In genomic region chr5:115480101-115480500, GRCm38 (mm10) we compare ENCODE assay signal across 9 mouse cellular contexts. TPM values are rescaled to one million over a fixed set of nuclear protein-coding genes. Genes with fewer than 3 reads are reported as not detected.
A peak's percentile ranks its signal among the peaks of the same experiment; 100 is the strongest.
DNase-seq lines count a peak whose midpoint lies in the region; ATAC-seq and TF ChIP-seq lines count a peak whose summit lies in the region.
"Had no signal": no experiment of that assay in that cellular context is flagged by ENCODE, and none has a peak within 500 bp of the region (broad histone marks: within the 10 kb centered on the region; RNA-seq: fewer than 3 reads in every experiment).

No protein-coding gene starts in this region.

- 28% methylated on average over 27 of the region's 27 CpGs for WGBS in kidney, embryonic 15.5 days
- 63% methylated on average over 27 of the region's 27 CpGs for WGBS in kidney, adult 2 months
- 13% methylated on average over 27 of the region's 27 CpGs for WGBS in embryonic facial prominence, embryonic 12.5 days
- WGBS in intestine, embryonic 14.5 days: 26% methylated on average over 27 of the region's 27 CpGs
- 20% methylated on average over 27 of the region's 27 CpGs for WGBS in midbrain, embryonic 16.5 days

- H3K4me2 ChIP-seq in kidney, embryonic 15.5 days: peak overlapping the region; percentile 53
- peak overlapping the region; percentile 39 for H3K4me2 ChIP-seq in embryonic facial prominence, embryonic 12.5 days (replicated peaks)
- H3K4me2 ChIP-seq in intestine, embryonic 14.5 days (ENCODE audit: low read length): peak overlapping the region; percentile 36
- peak overlapping the region; percentile 44; the same call in 1 of the 2 replicates for H3K4me2 ChIP-seq in midbrain, embryonic 16.5 days (ENCODE audit: low read length)

- H3K9ac ChIP-seq in kidney, embryonic 15.5 days: no peak overlapping the region
- H3K9ac ChIP-seq in embryonic facial prominence, embryonic 12.5 days: no peak overlapping the region
- no peak overlapping the region for H3K9ac ChIP-seq in intestine, embryonic 14.5 days (ENCODE audit: low read length)
- no peak overlapping the region for H3K9ac ChIP-seq in midbrain, embryonic 16.5 days (ENCODE audit: low read depth, low read length)

- no peak for TF ChIP-seq CTCF in kidney, adult 2 months (conservative IDR thresholded peaks at IDR 0.05; ENCODE audit: insufficient read depth, insufficient read length, low read depth, low read length)

- DNase-seq in kidney, adult 2 months: no peak
- DNase-seq in intestine, embryonic 14.5 days (ENCODE audit: low spot score): no peak
- DNase-seq in gastrocnemius, adult 8-10 months (ENCODE audit: low spot score in 2 of 2): no peak
- no peak for DNase-seq in left cerebral cortex, adult 9 months (ENCODE audit: low spot score in 2 of 2)

- TF ChIP-seq POLR2A in kidney, adult 2 months (IDR thresholded peaks at IDR 0.05; ENCODE audit: low read depth, low read length): no peak

- H3K27ac ChIP-seq in kidney, embryonic 15.5 days: no peak overlapping the region
- H3K27ac ChIP-seq in kidney, adult 2 months (ENCODE audit: insufficient read depth, low read depth, low read length): no peak overlapping the region
- H3K27ac ChIP-seq in embryonic facial prominence, embryonic 12.5 days: no peak overlapping the region
- no peak overlapping the region for H3K27ac ChIP-seq in intestine, embryonic 14.5 days (ENCODE audit: low read depth)
- H3K27ac ChIP-seq in midbrain, embryonic 16.5 days (ENCODE audit: low read length): no peak overlapping the region
- H3K27ac ChIP-seq: heart, adult 2 months had no signal

- no peak for ATAC-seq in kidney, embryonic 15.5 days (replicated peaks; ENCODE audit: low FRiP score)
- ATAC-seq in embryonic facial prominence, embryonic 12.5 days (ENCODE audit: insufficient number of reproducible peaks, insufficient read depth, low FRiP score, low TSS enrichment): no peak
- ATAC-seq in intestine, embryonic 14.5 days (replicated peaks; ENCODE audit: low FRiP score, low TSS enrichment, low read depth): no peak
- no peak for ATAC-seq in midbrain, embryonic 16.5 days
- no peak for ATAC-seq in cerebellum, adult (ENCODE audit: insufficient number of reproducible peaks, low FRiP score, low TSS enrichment)

- no peaks in the 10 kb centered on the region for H3K27me3 ChIP-seq in kidney, embryonic 15.5 days
- no peaks in the 10 kb centered on the region for H3K27me3 ChIP-seq in kidney, adult 2 months (replicated peaks; ENCODE audit: control insufficient read depth, insufficient read depth, low read length)
- peaks cover 23% of the 10 kb centered on the region for H3K27me3 ChIP-seq in embryonic facial prominence, embryonic 12.5 days
- no peaks in the 10 kb centered on the region for H3K27me3 ChIP-seq in intestine, embryonic 14.5 days (replicated peaks; ENCODE audit: control insufficient read depth, insufficient read depth, low read length)
- H3K27me3 ChIP-seq in midbrain, embryonic 16.5 days (ENCODE audit: control insufficient read depth, insufficient read depth, low read depth, low read length): no peaks in the 10 kb centered on the region

- H3K4me3 ChIP-seq in kidney, embryonic 15.5 days (replicated peaks): peak overlapping the region; percentile 25
- H3K4me3 ChIP-seq in kidney, adult 2 months (ENCODE audit: insufficient read depth, low read depth, low read length): no peak overlapping the region
- H3K4me3 ChIP-seq in embryonic facial prominence, embryonic 12.5 days: no peak overlapping the region
- 0 out of 2 replicates have a peak overlapping the region, but pooled peaks have one; percentile 8 for H3K4me3 ChIP-seq in intestine, embryonic 14.5 days (ENCODE audit: low read depth, low read length)
- H3K4me3 ChIP-seq in midbrain, embryonic 16.5 days (ENCODE audit: low read depth, low read length): peak overlapping the region; percentile 13; the same call in 1 of the 2 replicates
- H3K4me3 ChIP-seq: heart, adult 2 months had no signal

- peaks cover 43% of the 10 kb centered on the region for H3K4me1 ChIP-seq in kidney, embryonic 15.5 days
- H3K4me1 ChIP-seq in kidney, adult 2 months (ENCODE audit: control insufficient read depth, insufficient read depth, low read length): peaks cover 8% of the 10 kb centered on the region; the same call in 1 of the 2 replicates
- H3K4me1 ChIP-seq in embryonic facial prominence, embryonic 12.5 days: peaks cover 16% of the 10 kb centered on the region
- peaks cover 7% of the 10 kb centered on the region for H3K4me1 ChIP-seq in intestine, embryonic 14.5 days (replicated peaks; ENCODE audit: control insufficient read depth, insufficient read depth, low read length)
- peaks cover 34% of the 10 kb centered on the region for H3K4me1 ChIP-seq in midbrain, embryonic 16.5 days (ENCODE audit: control insufficient read depth, insufficient read depth, low read length)

- no peaks in the 10 kb centered on the region for H3K9me3 ChIP-seq in kidney, embryonic 15.5 days (replicated peaks)
- no peaks in the 10 kb centered on the region for H3K9me3 ChIP-seq in embryonic facial prominence, embryonic 12.5 days
- H3K9me3 ChIP-seq in intestine, embryonic 14.5 days (ENCODE audit: control insufficient read depth, low read length): no peaks in the 10 kb centered on the region
- no peaks in the 10 kb centered on the region for H3K9me3 ChIP-seq in midbrain, embryonic 16.5 days (replicated peaks; ENCODE audit: control insufficient read depth, low read length, poor library complexity, severe bottlenecking)

- peaks cover 13% of the 10 kb centered on the region; the same call in 1 of the 2 replicates for H3K36me3 ChIP-seq in kidney, embryonic 15.5 days
- H3K36me3 ChIP-seq in kidney, adult 2 months (ENCODE audit: control insufficient read depth, insufficient read depth, low read length): no peaks in the 10 kb centered on the region; the same call in 1 of the 2 replicates
- H3K36me3 ChIP-seq in embryonic facial prominence, embryonic 12.5 days: no peaks in the 10 kb centered on the region
- no peaks in the 10 kb centered on the region for H3K36me3 ChIP-seq in intestine, embryonic 14.5 days (ENCODE audit: control insufficient read depth, insufficient read depth, low read length)
- H3K36me3 ChIP-seq in midbrain, embryonic 16.5 days (ENCODE audit: control insufficient read depth, insufficient read depth, low read length): no peaks in the 10 kb centered on the region

RNA-seq across cellular contexts. Expression of gene Sirt4, which starts 4.4 kb away (rescaled TPM):
- polyA plus RNA-seq in kidney, embryonic 15.5 days (2015; fragmentation: Nextera tagmentation; extraction: Ambion mirVana): 24.6 and 25.0 TPM in 2 replicates
- polyA plus RNA-seq in kidney, adult 2 months (2012; rRNA removed): 34.0 and 49.3 TPM in 2 replicates
- 23.2 and 25.9 TPM in 2 replicates for polyA plus RNA-seq in embryonic facial prominence, embryonic 12.5 days (2016; fragmentation: Nextera tagmentation; extraction: Ambion mirVana)
- 15.2 and 21.5 TPM in 2 replicates for polyA plus RNA-seq in intestine, embryonic 14.5 days (2014; fragmentation: Nextera tagmentation; extraction: Ambion mirVana)
- polyA plus RNA-seq in midbrain, embryonic 16.5 days (2015; fragmentation: Nextera tagmentation; extraction: Ambion mirVana): 32.3 and 32.7 TPM in 2 replicates
- 10 to 100 TPM in 1 of 4 experiments, 1 to 10 TPM in 3; 7.2 to 13.5 (median 9.4) TPM for total RNA-seq in gastrocnemius, adult 8-10 months (2022)

RNA-seq across cellular contexts. Expression of gene Pla2g1b, which starts 14.0 kb away (rescaled TPM):
- 0.61 and 1.2 TPM in 2 replicates for polyA plus RNA-seq in kidney, embryonic 15.5 days (2015; fragmentation: Nextera tagmentation; extraction: Ambion mirVana)
- 0.74 TPM in 1 of 2 replicates, not detected in the other for polyA plus RNA-seq in kidney, adult 2 months (2012; rRNA removed)
- not detected in 2 replicates for polyA plus RNA-seq in embryonic facial prominence, embryonic 12.5 days (2016; fragmentation: Nextera tagmentation; extraction: Ambion mirVana)
- 5.0 and 6.3 TPM in 2 replicates for polyA plus RNA-seq in intestine, embryonic 14.5 days (2014; fragmentation: Nextera tagmentation; extraction: Ambion mirVana)
- polyA plus RNA-seq in midbrain, embryonic 16.5 days (2015; fragmentation: Nextera tagmentation; extraction: Ambion mirVana): not detected in 2 replicates
- not detected for total RNA-seq in gastrocnemius, adult 8-10 months (2022)
- total RNA-seq: heart, adult 2 months had no signal
- polyA plus RNA-seq: heart, adult 2 months had no signal

RNA-seq across cellular contexts. Expression of gene Pxn, which starts 26.4 kb away (rescaled TPM):
- polyA plus RNA-seq in kidney, embryonic 15.5 days (2015; fragmentation: Nextera tagmentation; extraction: Ambion mirVana): 51.7 and 56.1 TPM in 2 replicates
- 101 and 122 TPM in 2 replicates for polyA plus RNA-seq in kidney, adult 2 months (2012; rRNA removed)
- polyA plus RNA-seq in embryonic facial prominence, embryonic 12.5 days (2016; fragmentation: Nextera tagmentation; extraction: Ambion mirVana): 46.8 and 47.1 TPM in 2 replicates
- polyA plus RNA-seq in intestine, embryonic 14.5 days (2014; fragmentation: Nextera tagmentation; extraction: Ambion mirVana): 16.8 and 19.3 TPM in 2 replicates
- polyA plus RNA-seq in midbrain, embryonic 16.5 days (2015; fragmentation: Nextera tagmentation; extraction: Ambion mirVana): 18.3 and 18.5 TPM in 2 replicates
- total RNA-seq in gastrocnemius, adult 8-10 months (2022): 10 to 100 TPM; 76.0 to 89.9 (median 78.1) TPM

RNA-seq across cellular contexts. Expression of gene Msi1, which starts 50.7 kb away (rescaled TPM):
- polyA plus RNA-seq in kidney, embryonic 15.5 days (2015; fragmentation: Nextera tagmentation; extraction: Ambion mirVana): 21.1 and 22.0 TPM in 2 replicates
- polyA plus RNA-seq in kidney, adult 2 months (2012; rRNA removed): 2.0 and 2.5 TPM in 2 replicates
- polyA plus RNA-seq in embryonic facial prominence, embryonic 12.5 days (2016; fragmentation: Nextera tagmentation; extraction: Ambion mirVana): 38.7 and 40.2 TPM in 2 replicates
- 16.0 and 16.5 TPM in 2 replicates for polyA plus RNA-seq in intestine, embryonic 14.5 days (2014; fragmentation: Nextera tagmentation; extraction: Ambion mirVana)
- polyA plus RNA-seq in midbrain, embryonic 16.5 days (2015; fragmentation: Nextera tagmentation; extraction: Ambion mirVana): 47.9 and 53.7 TPM in 2 replicates
- total RNA-seq in gastrocnemius, adult 8-10 months (2022): under 1 TPM in 2 of 4 experiments, not detected in 2; 0.19 to 0.27 TPM

Comparison
In these comparisons a context has a peak if more than half of its experiments do, and no peak if none do; other contexts are left out.
1. H3K4me3 ChIP-seq: peak in kidney, embryonic 15.5 days (single experiment), intestine, embryonic 14.5 days (single experiment) and midbrain, embryonic 16.5 days (single experiment); none in kidney, adult 2 months (single experiment) and embryonic facial prominence, embryonic 12.5 days (single experiment).
2. Peak in every context shown above with its lines, with median percentiles within 50 percentile points of each other: H3K4me2 ChIP-seq.